Mouse (Mus musculus) neural tube, embryonic 14.5 days (tissue): ENCODE results near the gene Tmem29. TPM values are rescaled to one million over a fixed set of nuclear protein-coding genes. Genes with fewer than 3 reads are reported as not detected.

Experiments
- polyA plus RNA-seq: library from polyadenylated mRNA; unstranded; fragments of >200 nt; fragmentation: Nextera tagmentation; extraction: Ambion mirVana; gene quantifications from 2 replicates; pipeline ENCODE4 v1.2.1, GENCODE M21; 2014

Gene Tmem29
- polyA plus RNA-seq, 1 experiment from 2014 or later, result 93.6 TPM

Other genes starting within 250 kb of the Tmem29 start
- 24.9 and 29.8 TPM in 2 replicates for gene Alas2, start 88.2 kb upstream of the Tmem29 start, polyA plus RNA-seq
- gene Pfkfb1, start 129.1 kb upstream of the Tmem29 start, polyA plus RNA-seq, result 4.4 and 5.0 TPM in 2 replicates
- 18.4 and 19.9 TPM in 2 replicates for gene Apex2, start 130.7 kb upstream of the Tmem29 start, polyA plus RNA-seq
- 107 and 121 TPM in 2 replicates for gene Tro, start 198.4 kb upstream of the Tmem29 start, polyA plus RNA-seq